Mouse (Mus musculus): ENCODE results near the gene Fam136a. TPM values are rescaled to one million over a fixed set of nuclear protein-coding genes. Genes with fewer than 3 reads are reported as not detected.

Fam136a gene
- polyA plus RNA-seq, 1 experiment from 2014 or later: 120 TPM

GRCm38 (mm10) chr6:86419239-86419638, 53.8 kb downstream of the Fam136a start:
- H3K4me3 ChIP-seq (ENCODE audit: low read depth, low read length): no peak overlapping the region
- H3K4me2 ChIP-seq (ENCODE audit: low read length): no peak overlapping the region
- H3K27me3 ChIP-seq (ENCODE audit: control insufficient read depth, insufficient read depth, low read depth, low read length): no peaks in the 10 kb centered on the region
- no peak for ATAC-seq
- no peaks in the 10 kb centered on the region for H3K4me1 ChIP-seq (ENCODE audit: control insufficient read depth, insufficient read depth, low read length)
- peaks cover 52% of the 10 kb centered on the region for H3K36me3 ChIP-seq (ENCODE audit: control insufficient read depth, insufficient read depth, low read length)
- 95% methylated on average over 3 of the region's 3 CpGs for WGBS
- no peak overlapping the region for H3K27ac ChIP-seq (ENCODE audit: low read length)
- no peak overlapping the region for H3K9ac ChIP-seq (ENCODE audit: low read depth, low read length)
- no peaks in the 10 kb centered on the region for H3K9me3 ChIP-seq (replicated peaks; ENCODE audit: control insufficient read depth, low read length, poor library complexity, severe bottlenecking)

Other genes with a start within 250 kb of the Fam136a start
- gene Tgfa, start 170.4 kb upstream of the Fam136a start, polyA plus RNA-seq (2015; fragmentation: Nextera tagmentation; extraction: Ambion mirVana): 13.1 and 14.7 TPM in 2 replicates
- gene Snrpg, start 5.7 kb downstream of the Fam136a start, polyA plus RNA-seq (2015; fragmentation: Nextera tagmentation; extraction: Ambion mirVana): 280 and 327 TPM in 2 replicates
- 93.6 and 100 TPM in 2 replicates for gene Pcyox1, start 31.5 kb downstream of the Fam136a start, polyA plus RNA-seq (2015; fragmentation: Nextera tagmentation; extraction: Ambion mirVana)
- gene Tia1, start 38.6 kb downstream of the Fam136a start, polyA plus RNA-seq (2015; fragmentation: Nextera tagmentation; extraction: Ambion mirVana): 313 and 356 TPM in 2 replicates
- 0.47 TPM in 1 of 2 replicates, not detected in the other for gene Gm44790, start 61.0 kb downstream of the Fam136a start, polyA plus RNA-seq (2015; fragmentation: Nextera tagmentation; extraction: Ambion mirVana)
- gene C87436, start 72.7 kb downstream of the Fam136a start, polyA plus RNA-seq (2015; fragmentation: Nextera tagmentation; extraction: Ambion mirVana): 24.1 and 25.6 TPM in 2 replicates
- 190 and 269 TPM in 2 replicates for gene Pcbp1, start 160.7 kb downstream of the Fam136a start, polyA plus RNA-seq (2015; fragmentation: Nextera tagmentation; extraction: Ambion mirVana)

All from midbrain, embryonic 16.5 days (tissue).